Mouse (Mus musculus) adrenal gland, postnatal 10 days (tissue): ENCODE data around the gene Pcgf2. TPM values are rescaled to one million over a fixed set of nuclear protein-coding genes. Genes with fewer than 3 reads are reported as not detected.
"Not testable (repeated sequence)": the region's sequence is repeated elsewhere in the genome, so short reads cannot be mapped to it uniquely, and the experiment has no call there.

Experiments used
- DNase-seq: peaks from one replicate; pipeline ENCODE4 v3.0.0; 2021; ENCODE audit warnings: mixed read lengths
- long read RNA-seq, 2 experiments: library from polyadenylated mRNA; stranded (forward); transcript quantifications; one replicate each; pipeline ENCODE4 v2.0.0; 2021
- total RNA-seq, 2 experiments: library from RNA; stranded (reverse); gene quantifications; 2 replicates each; pipeline ENCODE4 v1.2.3; 2021

The Pcgf2 gene
- total RNA-seq, result 10 to 100 TPM; 29.7 to 41.0 TPM
- long read RNA-seq, experiment 1, partial matches to known transcripts, result 4 of 8 reads
- long read RNA-seq, experiment 1, other reads (novel, unspliced or antisense), result 3 of 8 reads
- long read RNA-seq, experiment 2, partial matches to known transcripts, result 5 of 6 reads
- long read RNA-seq, experiment 2, other reads (novel, unspliced or antisense), result 1 of 6 reads

GRCm38 (mm10) chr11:97700003-97700745, at the start of gene Pcgf2:
Gene Pcgf2, minus strand, starts transcription at chr11:97700497.
- peak; percentile 87 for DNase-seq

- DNase-seq, result peak; percentile 45
These were observed 48.2 kb upstream of the Pcgf2 start for GRCm38 (mm10) chr11:97748496-97748895.

- peak; percentile 38 for DNase-seq
These were observed 47.5 kb upstream of the Pcgf2 start for GRCm38 (mm10) chr11:97747773-97748172.

GRCm38 (mm10) chr11:97745331-97745721, 45.0 kb upstream of the Pcgf2 start:
- DNase-seq, result no peak

GRCm38 (mm10) chr11:97744718-97745330, 44.5 kb upstream of the Pcgf2 start:
- DNase-seq, result peak; percentile 99

DNA sequence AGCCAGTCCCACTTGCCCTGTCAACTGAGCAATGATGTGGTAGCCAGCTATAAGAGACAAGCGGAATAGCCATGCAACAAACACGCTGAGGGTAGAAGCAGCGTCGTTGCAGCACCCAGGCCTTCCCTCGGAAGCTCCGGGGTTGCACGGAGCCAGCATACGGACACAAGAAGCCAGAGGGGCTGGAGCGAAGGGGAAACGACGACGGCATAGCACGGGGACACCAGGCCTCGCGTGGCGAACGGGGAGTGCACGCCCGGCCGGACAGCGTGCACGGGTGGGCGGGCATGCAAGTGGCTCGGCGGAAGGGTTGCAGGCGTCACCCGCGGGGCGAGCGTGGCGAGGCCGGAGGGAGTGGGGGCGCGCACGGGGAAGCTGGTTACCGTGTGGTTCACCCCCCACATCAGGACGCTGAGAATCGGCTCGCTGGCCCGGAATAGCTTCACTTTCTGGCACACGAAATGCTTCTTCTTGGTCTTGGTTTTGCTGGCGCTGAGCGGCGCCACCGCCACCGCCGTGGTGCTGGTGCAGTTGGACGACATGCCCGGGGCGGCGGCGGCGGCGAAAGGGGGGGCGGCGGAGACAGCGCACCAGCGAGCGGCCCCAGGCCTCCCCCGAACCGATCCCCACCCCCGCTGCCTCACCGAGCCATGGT, 43.9 kb upstream of the Pcgf2 start, which contains the start of gene Pip4k2b:
Pip4k2b (minus strand) TSS at position 642 of the 655 bp plus-strand sequence.
- DNase-seq, result peak; percentile 67

- no peak for DNase-seq
These were observed 43.1 kb upstream of the Pcgf2 start for GRCm38 (mm10) chr11:97743423-97743822.

- DNase-seq, result no peak
These were observed 42.3 kb upstream of the Pcgf2 start for GRCm38 (mm10) chr11:97742591-97742990.

DNA sequence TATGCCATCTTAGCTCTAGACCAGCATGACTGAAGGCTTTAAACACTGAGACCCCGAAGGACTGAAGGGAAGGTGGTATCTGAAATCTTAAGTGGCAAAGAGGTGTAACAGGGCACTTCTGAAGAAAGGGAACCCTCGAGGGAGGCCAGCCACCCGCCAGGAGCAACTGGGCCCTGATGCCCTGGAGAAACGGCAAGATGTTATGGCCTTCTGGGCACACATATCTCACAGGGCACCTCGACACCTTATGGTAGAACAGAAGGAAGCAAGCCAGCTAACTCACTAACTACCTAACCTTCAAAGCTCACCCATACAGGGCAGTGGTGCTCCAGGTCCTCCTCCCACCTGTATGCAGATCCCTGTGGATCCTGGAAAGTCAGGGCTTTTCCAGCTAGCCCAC, 41.9 kb upstream of the Pcgf2 start:
- DNase-seq, result no peak

DNA sequence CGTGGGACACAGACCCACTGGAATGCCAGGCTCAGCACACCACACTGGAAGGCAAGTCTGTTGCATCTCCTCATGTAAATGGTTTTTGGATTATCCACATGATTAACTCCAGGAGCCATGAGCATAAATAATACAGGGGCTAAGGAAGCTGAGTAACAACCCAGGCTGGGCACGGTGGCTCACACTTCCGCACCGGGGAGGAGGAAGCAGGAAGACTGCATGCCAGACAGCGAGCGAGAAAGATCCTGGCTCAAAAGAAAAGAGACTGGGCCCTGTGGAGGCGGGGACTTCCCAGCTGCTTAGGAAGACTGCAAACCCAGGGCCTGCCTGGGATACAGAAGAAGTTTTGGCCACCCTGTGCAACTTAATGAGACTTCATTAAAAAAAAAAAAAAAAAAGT, 39.9 kb upstream of the Pcgf2 start:
- DNase-seq, result peak; percentile 46

DNA sequence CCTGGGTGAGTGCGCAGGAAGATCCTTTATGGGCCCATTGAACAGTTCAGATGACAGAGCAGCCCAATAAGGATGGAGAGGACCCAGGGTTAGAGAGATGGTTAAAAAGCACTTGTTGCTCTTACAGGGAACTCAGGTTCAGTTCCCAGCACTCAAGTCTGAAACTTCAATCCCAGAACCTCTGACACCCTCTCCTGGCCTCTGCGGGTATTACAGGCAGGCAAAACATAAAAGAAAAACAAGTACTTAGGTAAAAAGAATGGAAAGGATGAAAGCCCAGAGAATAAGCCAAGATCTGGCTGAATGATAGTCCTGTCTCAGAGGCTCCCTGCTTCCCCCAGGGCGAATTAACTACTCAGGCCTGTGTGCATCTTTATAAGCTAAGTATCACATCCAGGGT, 38.9 kb upstream of the Pcgf2 start:
- no peak for DNase-seq

DNA sequence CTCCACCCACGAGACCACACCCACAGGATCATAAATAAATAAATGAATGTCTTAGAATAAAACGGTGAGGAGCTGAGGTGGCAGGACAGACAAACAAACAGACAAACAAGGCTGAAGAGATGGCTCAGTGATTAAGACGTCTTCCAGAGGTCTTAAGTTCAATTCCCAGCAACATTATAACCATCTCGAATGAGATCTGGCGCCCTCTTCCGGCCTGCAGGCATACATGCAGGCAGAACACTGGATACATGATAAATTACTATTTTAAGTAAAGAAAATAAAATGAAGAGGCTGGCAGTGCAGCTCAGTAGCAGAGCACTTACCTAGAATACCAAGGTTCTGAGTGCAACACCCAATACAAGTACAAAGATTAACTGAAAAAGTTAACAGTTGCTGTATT, 38.4 kb upstream of the Pcgf2 start:
- no peak for DNase-seq

DNA sequence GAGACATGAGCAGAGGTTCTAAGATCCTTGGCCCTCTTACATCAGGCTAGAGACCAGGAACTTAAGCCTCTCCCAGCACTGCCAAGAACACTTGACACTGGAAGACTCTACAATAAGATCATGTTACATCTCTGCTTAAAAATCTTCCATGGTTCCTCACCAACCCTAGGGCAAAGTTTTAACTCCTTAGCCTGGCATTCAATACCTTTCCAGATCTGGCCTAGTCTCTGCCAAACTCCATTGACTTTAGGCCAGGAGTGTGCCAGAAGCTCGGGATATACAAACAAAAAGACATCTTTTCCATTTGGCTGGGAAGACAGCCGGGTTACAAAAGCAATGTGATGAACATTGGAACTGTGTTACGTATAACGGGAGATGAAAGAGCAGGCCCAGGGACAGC, 37.3 kb upstream of the Pcgf2 start:
- DNase-seq, result no peak

- no peak for DNase-seq
These were observed 36.3 kb upstream of the Pcgf2 start for GRCm38 (mm10) chr11:97736645-97737044.

- DNase-seq, result not testable (repeated sequence)
These were observed 34.5 kb upstream of the Pcgf2 start for GRCm38 (mm10) chr11:97734810-97735209.

- no peak for DNase-seq
These were observed 33.4 kb upstream of the Pcgf2 start for GRCm38 (mm10) chr11:97733689-97734088.

DNA sequence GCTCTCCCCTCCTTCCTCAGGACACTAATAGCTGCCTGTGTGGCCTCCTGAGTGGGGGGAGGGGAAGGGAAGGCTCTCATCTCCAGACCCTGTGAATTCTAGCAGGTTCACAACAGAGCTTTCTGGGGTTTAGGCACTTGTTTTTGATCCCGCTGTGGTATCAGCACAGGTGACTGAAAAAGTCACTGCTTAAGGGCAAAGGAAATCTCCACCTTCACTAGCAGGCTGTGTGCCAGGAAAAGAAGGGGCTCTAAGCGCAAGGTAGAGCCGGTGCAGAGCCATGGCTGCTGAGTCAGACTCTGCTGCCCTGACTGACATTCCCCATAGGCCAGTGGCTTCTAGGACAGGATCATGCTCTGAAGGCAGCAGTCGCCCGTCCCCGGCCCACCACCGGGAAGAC, 28.4 kb upstream of the Pcgf2 start:
- DNase-seq, result no peak

DNA sequence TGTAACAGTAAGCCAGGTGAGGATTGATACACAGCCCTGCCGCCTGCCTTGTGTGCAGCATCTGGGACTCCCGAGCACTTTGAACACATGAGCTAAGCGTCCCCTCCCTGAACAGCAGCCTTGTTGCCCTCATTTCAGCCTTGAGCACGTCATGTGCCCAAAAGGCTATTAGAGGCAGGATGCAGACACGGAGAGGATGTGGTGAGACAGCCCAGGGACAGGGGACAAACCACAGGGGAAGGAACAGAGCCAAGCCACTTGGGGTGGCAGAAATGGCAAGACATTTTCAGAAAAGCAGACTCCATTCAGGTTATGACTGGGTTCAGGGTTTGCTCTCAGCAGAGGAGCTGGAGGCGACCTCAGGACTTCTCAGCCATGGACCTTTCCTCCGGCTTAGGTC, 28.0 kb upstream of the Pcgf2 start:
- DNase-seq, result no peak

GRCm38 (mm10) chr11:97723709-97724108, 23.4 kb upstream of the Pcgf2 start:
- no peak for DNase-seq

- no peak for DNase-seq
These were observed 21.0 kb upstream of the Pcgf2 start for GRCm38 (mm10) chr11:97721338-97721737.

GRCm38 (mm10) chr11:97719041-97719440, 18.7 kb upstream of the Pcgf2 start:
- no peak for DNase-seq

DNA sequence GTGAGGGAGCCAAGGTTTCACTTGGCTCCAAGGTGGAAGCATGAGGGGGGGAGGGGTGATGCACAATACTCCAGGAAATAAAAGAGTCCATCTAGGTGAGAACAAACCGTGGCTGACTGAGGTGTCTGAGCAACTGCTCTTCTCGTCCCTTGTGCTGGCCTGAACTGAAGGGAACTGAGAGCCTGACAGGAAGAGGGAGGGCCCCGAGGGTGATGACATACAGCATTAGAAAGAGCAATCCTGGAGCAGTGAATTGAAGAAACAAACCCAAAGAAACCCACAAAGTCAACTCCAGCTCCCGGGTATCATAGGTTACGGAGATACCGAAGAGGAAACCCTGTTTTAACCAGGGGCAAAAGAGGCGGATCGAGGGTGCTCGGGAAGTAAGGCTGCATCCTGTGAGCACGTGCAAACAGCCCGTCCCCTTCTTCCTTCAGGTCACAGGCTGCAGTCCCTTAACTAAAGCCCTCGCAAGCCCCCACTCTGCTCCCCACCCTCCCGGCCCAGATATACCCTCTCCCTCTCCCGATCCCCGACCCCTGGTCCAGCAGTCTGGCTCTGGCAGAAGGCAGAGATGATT, 18.1 kb upstream of the Pcgf2 start:
- no peak for DNase-seq
